Mouse (Mus musculus): ENCODE measurements around the gene Ripk3. TPM values are rescaled to one million over a fixed set of nuclear protein-coding genes. Genes with fewer than 3 reads are reported as not detected.
"Not testable (repeated sequence)": the region's sequence is repeated elsewhere in the genome, so short reads cannot be mapped to it uniquely, and the experiment has no call there.

Ripk3 gene
- polyA plus RNA-seq, 1 experiment from 2014 or later: 13.2 TPM

DNA sequence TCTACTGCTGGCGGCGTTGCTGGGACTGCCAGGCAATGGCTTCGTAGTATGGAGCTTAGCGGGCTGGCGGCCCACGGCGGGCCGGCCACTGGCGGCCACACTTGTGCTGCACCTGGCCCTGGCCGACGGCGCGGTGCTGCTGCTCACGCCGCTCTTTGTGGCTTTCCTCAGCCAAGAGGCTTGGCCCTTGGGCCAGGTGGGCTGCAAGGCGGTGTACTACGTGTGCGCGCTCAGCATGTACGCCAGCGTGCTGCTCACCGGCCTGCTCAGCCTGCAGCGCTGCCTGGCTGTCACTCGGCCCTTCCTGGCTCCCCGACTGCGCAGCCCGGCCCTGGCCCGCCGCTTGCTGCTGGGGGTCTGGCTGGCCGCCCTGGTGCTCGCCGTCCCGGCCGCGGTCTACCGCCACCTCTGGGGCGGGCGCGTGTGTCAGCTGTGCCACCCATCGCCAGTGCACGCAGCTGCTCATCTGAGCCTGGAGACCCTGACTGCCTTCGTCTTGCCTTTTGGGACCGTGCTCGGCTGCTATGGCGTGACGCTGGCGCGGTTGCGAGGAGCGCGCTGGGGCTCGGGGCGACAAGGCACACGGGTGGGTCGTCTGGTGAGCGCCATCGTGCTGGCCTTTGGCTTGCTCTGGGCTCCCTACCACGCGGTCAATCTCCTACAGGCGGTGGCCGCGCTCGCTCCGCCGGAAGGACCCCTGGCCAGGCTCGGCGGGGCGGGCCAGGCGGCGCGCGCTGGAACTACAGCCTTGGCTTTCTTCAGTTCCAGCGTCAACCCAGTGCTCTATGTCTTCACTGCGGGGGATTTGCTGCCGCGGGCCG, 26.5 kb downstream of the Ripk3 start:
- DNase-seq (ENCODE audit: low spot score) (peak; percentile 56), ATAC-seq (ENCODE audit: low FRiP score, low TSS enrichment) (peak; percentile 54)
- Histone ChIP-seq H3K27me3 (ENCODE audit: control insufficient read depth, insufficient read depth, low read length) (no peaks in the 10 kb centered on the region), H3K4me1 (replicated peaks; ENCODE audit: control insufficient read depth, insufficient read depth) (peaks cover 3% of the 10 kb centered on the region; the same call in 1 of the 2 replicates), H3K9ac (ENCODE audit: low read length) (peak overlapping the region; percentile 76), H3K4me3 (ENCODE audit: low read depth, low read length) (peak overlapping the region; percentile 51), H3K9me3 (ENCODE audit: control insufficient read depth, low read length) (no peaks in the 10 kb centered on the region), H3K4me2 (replicated peaks; ENCODE audit: low read depth) (peak overlapping the region; percentile 98), H3K36me3 (ENCODE audit: control insufficient read depth, insufficient read depth, low read length) (no peaks in the 10 kb centered on the region), H3K27ac (replicated peaks) (peak overlapping the region; percentile 85)
- TF ChIP-seq CTCF (IDR thresholded peaks at IDR 0.05; ENCODE audit: low read depth): peak; percentile 52
- no peak for TF ChIP-seq EP300 (optimal IDR thresholded peaks at IDR 0.05)
- 1% methylated on average over 74 of the region's 77 CpGs for WGBS

DNA sequence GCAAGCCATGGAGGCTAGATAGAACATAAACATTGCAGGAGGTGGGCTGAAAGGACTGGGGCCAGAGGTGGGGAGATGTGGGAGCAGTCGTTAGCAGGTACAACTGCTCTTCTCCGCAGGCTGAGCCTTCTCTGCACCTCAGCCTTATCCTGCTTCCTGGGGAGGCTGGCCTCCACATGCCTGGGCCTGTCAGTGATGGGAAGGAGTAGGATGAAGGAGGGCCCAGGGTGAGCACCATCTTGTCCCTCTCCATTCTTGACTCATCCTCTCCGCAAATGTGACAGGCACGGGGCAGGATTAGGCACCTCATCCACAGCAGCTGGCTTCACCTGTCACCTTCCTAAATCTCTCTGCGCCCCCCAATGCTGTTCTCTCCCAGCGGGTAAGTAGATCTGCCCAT, 27.5 kb downstream of the Ripk3 start, which contains the start of gene Ltb4r2:
TSS of gene Ltb4r2 (plus strand) at position 266 of the 400 bp plus-strand sequence.
- DNase-seq (ENCODE audit: low spot score): no peak
- 71% methylated on average over 6 of the region's 6 CpGs for WGBS

DNA sequence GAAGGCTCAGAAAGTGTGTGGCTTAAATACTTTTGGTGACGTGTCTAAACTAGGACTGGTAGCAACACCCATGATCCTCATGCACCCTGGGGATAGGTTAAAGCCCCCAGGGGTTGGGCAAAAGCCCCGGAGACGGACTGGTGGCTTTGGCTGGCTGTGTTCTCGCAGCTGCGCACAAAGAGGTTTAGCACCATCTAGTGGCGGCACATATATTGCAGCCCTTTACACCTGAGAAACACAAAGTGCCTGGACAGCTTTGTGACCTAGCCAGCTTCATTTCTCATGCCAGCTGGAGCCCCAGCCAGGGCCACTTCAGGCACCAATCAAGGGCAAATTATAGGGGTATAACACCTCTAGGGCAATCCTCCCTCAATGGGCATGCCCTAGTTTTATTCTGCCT, 28.5 kb downstream of the Ripk3 start:
- H3K4me1 ChIP-seq (replicated peaks; ENCODE audit: control insufficient read depth, insufficient read depth); H3K36me3 ChIP-seq (ENCODE audit: control insufficient read depth, insufficient read depth, low read length); H3K9me3 ChIP-seq (ENCODE audit: control insufficient read depth, low read length); H3K27ac ChIP-seq (replicated peaks); H3K27me3 ChIP-seq (ENCODE audit: control insufficient read depth, insufficient read depth, low read length): not testable (repeated sequence)
- peak; percentile 81 for TF ChIP-seq CTCF (IDR thresholded peaks at IDR 0.05; ENCODE audit: low read depth)
- Histone ChIP-seq H3K9ac (ENCODE audit: low read length) (peak overlapping the region; percentile 45; the same call in 1 of the 2 replicates), H3K4me2 (replicated peaks; ENCODE audit: low read depth) (peak overlapping the region; percentile 50), H3K4me3 (ENCODE audit: low read depth, low read length) (peak overlapping the region; percentile 17; the same call in 1 of the 2 replicates)
- ATAC-seq (ENCODE audit: low FRiP score, low TSS enrichment) (peak; percentile 22; the same call in 1 of the 2 replicates), DNase-seq (ENCODE audit: low spot score) (peak; percentile 87)
- WGBS: 0% methylated on average over 5 of the region's 6 CpGs

More for the DNA sequence above, 27.5 kb downstream of the Ripk3 start, which contains the start of gene Ltb4r2:
- H3K27ac ChIP-seq (replicated peaks): peak within 1 kb of the TSS; percentile 85
- H3K9me3 ChIP-seq (ENCODE audit: control insufficient read depth, low read length): no peaks in the 10 kb centered on the region
- peaks cover 3% of the 10 kb centered on the region; the same call in 1 of the 2 replicates for H3K4me1 ChIP-seq (replicated peaks; ENCODE audit: control insufficient read depth, insufficient read depth)
- peak within 1 kb of the TSS; percentile 98 for H3K4me2 ChIP-seq (replicated peaks; ENCODE audit: low read depth)
- peak within 1 kb of the TSS; percentile 76 for H3K9ac ChIP-seq (ENCODE audit: low read length)
- ATAC-seq (ENCODE audit: low FRiP score, low TSS enrichment): no peak
- H3K36me3 ChIP-seq (ENCODE audit: control insufficient read depth, insufficient read depth, low read length): no peaks in the 10 kb centered on the region
- no peaks in the 10 kb centered on the region for H3K27me3 ChIP-seq (ENCODE audit: control insufficient read depth, insufficient read depth, low read length)
- TF ChIP-seq EP300 (optimal IDR thresholded peaks at IDR 0.05): no peak
- TF ChIP-seq CTCF (IDR thresholded peaks at IDR 0.05; ENCODE audit: low read depth): no peak
- peak within 1 kb of the TSS; percentile 51 for H3K4me3 ChIP-seq (ENCODE audit: low read depth, low read length)

DNA sequence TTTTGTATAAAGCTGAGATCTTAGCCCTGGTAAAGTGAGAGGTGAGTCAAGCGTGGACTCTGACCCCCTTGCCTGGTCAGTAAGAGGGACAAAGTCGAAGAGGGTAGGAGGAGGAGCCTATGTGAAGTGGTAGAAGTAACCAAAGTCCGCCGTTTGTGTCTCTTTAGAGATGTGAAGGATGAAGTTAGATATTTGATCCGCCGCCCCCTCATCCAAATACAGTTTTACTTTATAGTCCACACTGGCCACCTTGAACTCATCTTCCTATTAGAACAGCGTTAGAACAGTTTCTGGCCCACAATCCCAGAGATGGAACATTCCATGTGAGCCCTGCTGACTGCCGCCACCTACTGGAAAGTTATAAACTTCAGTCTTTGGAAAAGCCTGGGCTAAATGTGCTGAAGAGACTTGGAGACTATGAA, 30.3 kb downstream of the Ripk3 start, which contains the start of gene Cideb:
TSS of gene Cideb (minus strand) at position 96 of the 422 bp plus-strand sequence.
- peaks cover 15% of the 10 kb centered on the region; the same call in 1 of the 2 replicates for H3K36me3 ChIP-seq (ENCODE audit: control insufficient read depth, insufficient read depth, low read length)
- DNase-seq (ENCODE audit: low spot score) (peak; percentile 78), ATAC-seq (ENCODE audit: low FRiP score, low TSS enrichment) (peak; percentile 79)
- peak within 1 kb of the TSS; percentile 63 for H3K27ac ChIP-seq (replicated peaks)
- no peaks in the 10 kb centered on the region for H3K27me3 ChIP-seq (ENCODE audit: control insufficient read depth, insufficient read depth, low read length)
- H3K9me3 ChIP-seq (ENCODE audit: control insufficient read depth, low read length): no peaks in the 10 kb centered on the region
- peak within 1 kb of the TSS; percentile 29 for H3K4me2 ChIP-seq (replicated peaks; ENCODE audit: low read depth)
- TF ChIP-seq EP300 (optimal IDR thresholded peaks at IDR 0.05): no peak
- TF ChIP-seq CTCF (IDR thresholded peaks at IDR 0.05; ENCODE audit: low read depth): peak; percentile 91
- peak within 1 kb of the TSS; percentile 15 for H3K4me3 ChIP-seq (ENCODE audit: low read depth, low read length)
- 13% methylated on average over 8 of the region's 8 CpGs for WGBS
- peaks cover 3% of the 10 kb centered on the region; the same call in 1 of the 2 replicates for H3K4me1 ChIP-seq (replicated peaks; ENCODE audit: control insufficient read depth, insufficient read depth)
- no peak within 1 kb of the TSS for H3K9ac ChIP-seq (ENCODE audit: low read length)

DNA sequence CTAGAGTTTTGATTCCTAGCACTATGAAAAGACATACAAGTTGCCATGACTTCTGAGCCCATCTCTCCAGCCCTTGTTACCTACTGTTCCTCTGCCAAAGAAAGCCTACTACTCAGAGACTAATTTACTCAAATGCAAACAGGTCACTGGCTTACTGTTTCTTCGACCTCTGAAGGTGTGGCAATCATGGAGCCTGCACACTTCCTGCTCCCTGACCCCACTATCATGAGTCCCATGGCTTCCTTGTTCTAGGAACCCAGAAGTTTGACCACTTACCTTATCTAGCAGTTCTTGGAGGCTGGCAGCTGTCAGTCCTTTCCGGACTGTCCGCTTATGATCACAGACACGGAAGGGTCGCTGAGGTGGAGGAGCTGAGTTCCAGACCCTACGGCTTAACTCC, 31.1 kb downstream of the Ripk3 start:
- Histone ChIP-seq H3K27ac (replicated peaks) (peak overlapping the region; percentile 63), H3K4me2 (replicated peaks; ENCODE audit: low read depth) (peak overlapping the region; percentile 29; the same call in 1 of the 2 replicates), H3K4me3 (ENCODE audit: low read depth, low read length) (no peak overlapping the region; the same call in 1 of the 2 replicates), H3K36me3 (ENCODE audit: control insufficient read depth, insufficient read depth, low read length) (peaks cover 21% of the 10 kb centered on the region; the same call in 1 of the 2 replicates), H3K9ac (ENCODE audit: low read length) (no peak overlapping the region), H3K27me3 (ENCODE audit: control insufficient read depth, insufficient read depth, low read length) (no peaks in the 10 kb centered on the region), H3K9me3 (ENCODE audit: control insufficient read depth, low read length) (no peaks in the 10 kb centered on the region), H3K4me1 (replicated peaks; ENCODE audit: control insufficient read depth, insufficient read depth) (no peaks in the 10 kb centered on the region; the same call in 1 of the 2 replicates)
- TF ChIP-seq EP300 (optimal IDR thresholded peaks at IDR 0.05) (no peak), CTCF (IDR thresholded peaks at IDR 0.05; ENCODE audit: low read depth) (no peak)
- ATAC-seq (ENCODE audit: low FRiP score, low TSS enrichment) (peak; percentile 36), DNase-seq (ENCODE audit: low spot score) (peak; percentile 43)
- 68% methylated on average over 6 of the region's 6 CpGs for WGBS

Data from stomach, postnatal 0 days (tissue).